Mouse (Mus musculus) Patski (cell line): ENCODE measurements around the gene Rabgap1l. TPM values are rescaled to one million over a fixed set of nuclear protein-coding genes. Genes with fewer than 3 reads are reported as not detected.
A peak's percentile ranks its signal among the peaks of the same experiment; 100 is the strongest.

ENCODE experiments used
- ATAC-seq: fragments of 100-300 bp; one replicate; pipeline ENCODE4 v1.8.0; 2021
- CTCF ChIA-PET: fragments of 350-600 bp; sonication (Branson Sonifier 250); formaldehyde crosslinking; loops from one replicate; lab custom pipeline; 2022; ENCODE audit warnings: inconsistent platforms; lab: Charles Lee
- POLR2A ChIA-PET: fragments of 350-600 bp; sonication (Branson Sonifier 250); formaldehyde crosslinking; loops from one replicate; lab custom pipeline; 2022; ENCODE audit warnings: antibody characterized with exemption, inconsistent platforms; lab: Charles Lee
- DNase-seq: peaks from one replicate; pipeline ENCODE4 v3.0.0-alpha.2; 2011; ENCODE audit warnings: low read depth, low spot score
- H3K27me3 ChIP-seq: fragments of 371-371 bp; one replicate; pipeline ENCODE4 v1.5.1; 2021
- CTCF ChIP-seq: fragments of 100-300 bp; IDR thresholded peaks from one replicate; pipeline ENCODE4 v1.5.1; 2021
- in situ Hi-C: fragments of 300-500 bp; cut with MboI; formaldehyde crosslinking; loops from 3 replicates; pipeline ENCODE4 v1.11.1; 2018; ENCODE audit warnings: low pct_unique_long_range_greater_than_20kb, mixed read lengths
- polyA plus RNA-seq: library from polyadenylated mRNA; unstranded; gene quantifications from one replicate; pipeline ENCODE4 v1.2.3, GENCODE M21; 2021

The Rabgap1l gene
- polyA plus RNA-seq, 1 experiment from 2014 or later = 37.6 TPM

- DNase-seq = no peak
- in situ Hi-C loops = loop anchor here (10.0 kb wide), 2 partner anchors 189 to 429 kb away; no protein-coding TSS in a partner anchor
- ChIA-PET POLR2A (no interaction called here), CTCF (interaction anchor here (0.6 kb wide), 1 partner anchor 170 kb away, joined by 3 read pairs; no protein-coding TSS in a partner anchor)
- H3K27me3 ChIP-seq = no peaks in the 10 kb centered on the region
- no peak for TF ChIP-seq CTCF
- no peak for ATAC-seq
Observed at GRCm38 (mm10) chr1:160745238-160745930, 47.6 kb downstream of the Rabgap1l start.

GRCm38 (mm10) chr1:160744009-160744408, 49.0 kb downstream of the Rabgap1l start:
- POLR2A ChIA-PET = no interaction called here
- in situ Hi-C loops = loop anchor here (10.0 kb wide), 2 partner anchors 191 to 431 kb away; no protein-coding TSS in a partner anchor
- CTCF ChIA-PET = interaction anchor here (1.0 to 1.4 kb wide), 2 partner anchors 35 to 194 kb away, joined by 3 read pairs; no protein-coding TSS in a partner anchor
- DNase-seq (no peak), ATAC-seq (no peak)
- no peak for TF ChIP-seq CTCF
- no peaks in the 10 kb centered on the region for H3K27me3 ChIP-seq

- POLR2A ChIA-PET = no interaction called here
- DNase-seq (no peak), ATAC-seq (no peak)
- H3K27me3 ChIP-seq = no peaks in the 10 kb centered on the region
- TF ChIP-seq CTCF = peak; percentile 50
- in situ Hi-C loops = loop anchor here (10.0 kb wide), 2 partner anchors 192 to 432 kb away; no protein-coding TSS in a partner anchor
- CTCF ChIA-PET = interaction anchor here (1.0 kb wide), 1 partner anchor 36 kb away, joined by 3 read pairs; no protein-coding TSS in a partner anchor
Observed at GRCm38 (mm10) chr1:160743229-160743628, 49.8 kb downstream of the Rabgap1l start.

GRCm38 (mm10) chr1:160740650-160741049, 52.4 kb downstream of the Rabgap1l start:
- CTCF ChIA-PET = interaction anchor here (0.9 kb wide), 1 partner anchor 59 kb away, joined by 3 read pairs; no protein-coding TSS in a partner anchor
- DNase-seq = no peak
- H3K27me3 ChIP-seq = no peaks in the 10 kb centered on the region
- POLR2A ChIA-PET = interaction anchor here (0.7 kb wide), 1 partner anchor 10 kb away, joined by 3 read pairs; no protein-coding TSS in a partner anchor
- ATAC-seq = no peak
- TF ChIP-seq CTCF = no peak
- in situ Hi-C loops = loop anchor here (10.0 kb wide), 2 partner anchors 194 to 434 kb away; no protein-coding TSS in a partner anchor

- ATAC-seq = no peak
- POLR2A ChIA-PET = no interaction called here
Observed at GRCm38 (mm10) chr1:160734743-160735142, 58.3 kb downstream of the Rabgap1l start.

GRCm38 (mm10) chr1:160729944-160730343, 63.1 kb downstream of the Rabgap1l start:
- no peak for ATAC-seq
- in situ Hi-C loops = loop anchor here (10.0 kb wide), 2 partner anchors 125 to 505 kb away; no protein-coding TSS in a partner anchor
- no peaks in the 10 kb centered on the region for H3K27me3 ChIP-seq
- DNase-seq = no peak
- CTCF ChIA-PET = no interaction called here
- TF ChIP-seq CTCF = no peak
- POLR2A ChIA-PET = no interaction called here

More at GRCm38 (mm10) chr1:160734743-160735142, 58.3 kb downstream of the Rabgap1l start:
- CTCF ChIA-PET = no interaction called here
- no peaks in the 10 kb centered on the region for H3K27me3 ChIP-seq
- no peak for DNase-seq
- in situ Hi-C loops = loop anchor here (10.0 kb wide), 1 partner anchor 120 kb away; no protein-coding TSS in a partner anchor
- no peak for TF ChIP-seq CTCF

GRCm38 (mm10) chr1:160717742-160718141, 75.3 kb downstream of the Rabgap1l start:
- H3K27me3 ChIP-seq = no peaks in the 10 kb centered on the region
- ChIA-PET CTCF (interaction anchor here (0.9 to 4.0 kb wide), 6 partner anchors 45 to 314 kb away, joined by 3 to 16 read pairs (median 4); no protein-coding TSS in a partner anchor), POLR2A (no interaction called here)
- DNase-seq (peak; percentile 12), ATAC-seq (no peak)
- in situ Hi-C loops = no loop called here
- peak; percentile 46 for TF ChIP-seq CTCF

- DNase-seq = no peak
- H3K27me3 ChIP-seq = no peaks in the 10 kb centered on the region
- in situ Hi-C loops = no loop called here
- ChIA-PET CTCF (interaction anchor here (4.0 kb wide), 1 partner anchor 153 kb away, joined by 16 read pairs; no protein-coding TSS in a partner anchor), POLR2A (no interaction called here)
- no peak for ATAC-seq
- peak; percentile 70 for TF ChIP-seq CTCF
Observed at GRCm38 (mm10) chr1:160714685-160715084, 78.3 kb downstream of the Rabgap1l start.

- POLR2A ChIA-PET = no interaction called here
- in situ Hi-C loops = no loop called here
- no peaks in the 10 kb centered on the region for H3K27me3 ChIP-seq
- DNase-seq (no peak), ATAC-seq (no peak)
- CTCF ChIA-PET = interaction anchor here (4.0 kb wide), 1 partner anchor 152 kb away, joined by 16 read pairs; no protein-coding TSS in a partner anchor
- no peak for TF ChIP-seq CTCF
Observed at GRCm38 (mm10) chr1:160713887-160714286, 79.1 kb downstream of the Rabgap1l start.

GRCm38 (mm10) chr1:160713383-160713782, 79.6 kb downstream of the Rabgap1l start:
- no peak for ATAC-seq
- ChIA-PET CTCF (no interaction called here), POLR2A (no interaction called here)
- H3K27me3 ChIP-seq = no peaks in the 10 kb centered on the region
- in situ Hi-C loops = no loop called here
- TF ChIP-seq CTCF = no peak
- DNase-seq = no peak
